Mouse (Mus musculus) embryonic fibroblast, embryonic 13.5 days (primary cell): ENCODE data around the gene Cyth4.

Experiments used
- CTCF ChIP-seq: IDR thresholded peaks from 2 replicates; pipeline ENCODE4 v1.5.1; 2011; ENCODE audit warnings: mild to moderate bottlenecking, control low read depth, low read length, moderate library complexity, borderline replicate concordance; ENCODE audit not compliant: insufficient read depth
- POLR2A ChIP-seq: IDR thresholded peaks from 2 replicates; pipeline ENCODE4 v1.6.1; 2011; ENCODE audit warnings: low read depth, mild to moderate bottlenecking, control low read depth, low read length, moderate library complexity

- TF ChIP-seq CTCF (no peak), POLR2A (no peak)
Observed at GRCm38 (mm10) chr15:78549189-78549734, 47.6 kb upstream of the Cyth4 start.
